Mouse (Mus musculus): ENCODE results near the gene Csrp1.

Csrp1 gene

DNA sequence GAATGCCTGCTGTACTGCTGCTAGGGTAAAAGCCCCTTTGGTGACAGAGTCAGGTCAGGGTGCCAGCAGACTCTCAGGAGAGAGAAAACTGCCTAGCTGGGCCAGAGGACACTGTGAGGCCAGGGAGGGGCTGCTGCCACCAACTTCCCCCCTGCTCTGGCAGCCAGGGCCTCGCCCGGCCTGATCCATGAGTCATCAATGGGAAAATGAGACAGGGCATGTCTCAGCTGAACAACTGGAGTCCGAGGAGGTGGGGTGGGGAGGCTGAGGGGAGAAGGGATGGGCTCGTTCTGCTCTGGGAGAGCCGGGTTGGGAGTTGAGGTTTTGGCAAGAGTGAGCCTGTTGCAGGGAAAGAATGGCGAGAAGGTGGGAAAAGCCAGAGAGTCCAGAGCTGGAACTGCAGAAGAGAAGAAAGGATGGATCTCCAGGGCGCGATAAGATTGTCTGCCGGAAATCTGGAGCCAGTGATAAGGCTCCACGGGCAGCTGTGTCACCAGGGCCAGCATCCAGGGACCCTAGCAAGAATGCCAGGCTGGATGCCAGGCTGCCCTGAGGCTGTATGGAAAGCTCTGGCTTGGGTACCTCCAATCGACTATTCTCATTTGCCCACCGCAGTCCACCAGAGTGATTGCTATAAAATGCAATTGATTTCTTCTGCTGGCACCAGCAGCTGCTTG lies 51.2 kb downstream of the Csrp1 start:
- DNase-seq (ENCODE audit: low spot score in 2 of 2), result no peak

- no peak for DNase-seq (ENCODE audit: low spot score in 2 of 2)
Observed at GRCm38 (mm10) chr1:135771573-135771970, 51.7 kb downstream of the Csrp1 start.

DNA sequence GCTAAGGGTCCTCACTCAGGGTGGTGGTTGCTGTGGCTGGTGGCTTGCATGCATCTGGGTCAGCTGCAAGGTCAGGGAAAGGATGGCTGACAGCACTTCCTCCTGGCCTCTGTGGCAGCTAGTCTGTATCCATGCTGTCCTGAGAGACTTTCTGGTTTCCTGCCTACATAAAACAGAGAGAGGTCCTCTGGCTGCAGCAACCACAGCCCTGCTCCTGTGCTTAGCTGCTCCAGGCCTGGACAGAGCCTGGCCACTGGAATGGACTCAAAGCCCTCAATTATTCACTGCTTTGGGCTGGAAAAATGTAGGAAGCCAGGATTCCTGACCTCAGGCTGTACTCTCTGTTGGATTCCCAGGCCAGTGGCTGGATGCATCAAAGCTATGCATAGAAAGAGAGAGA lies 56.7 kb downstream of the Csrp1 start:
- DNase-seq (ENCODE audit: low spot score in 2 of 2), result no peak

GRCm38 (mm10) chr1:135777046-135777445 lies 57.2 kb downstream of the Csrp1 start:
- no peak for DNase-seq (ENCODE audit: low spot score in 2 of 2)

- DNase-seq (ENCODE audit: low spot score in 2 of 2), result no peak
Observed at GRCm38 (mm10) chr1:135778780-135779535, 59.1 kb downstream of the Csrp1 start, which contains the start of gene Tnni1. Tnni1 (plus strand) TSS chr1:135779434.

DNA sequence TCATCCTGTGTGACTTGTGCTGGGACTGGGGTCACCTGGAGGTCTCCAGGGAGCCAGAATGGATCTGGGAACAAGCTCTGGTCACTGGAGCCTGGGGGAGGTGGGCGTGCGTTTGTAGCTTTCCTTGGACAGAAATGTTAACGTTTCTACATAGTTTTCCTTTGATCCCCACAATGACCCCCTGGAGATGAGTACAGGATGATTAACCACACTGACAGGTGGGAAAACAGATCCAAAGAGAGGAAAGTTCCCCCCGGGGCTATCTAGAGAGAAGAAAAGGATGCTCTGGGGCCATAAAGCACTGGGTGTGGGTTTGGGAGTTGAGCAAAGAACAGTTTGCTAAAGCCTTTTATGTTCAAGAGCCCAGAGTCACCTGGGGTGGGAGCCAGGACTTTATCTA lies 60.8 kb downstream of the Csrp1 start:
- DNase-seq (ENCODE audit: low spot score in 2 of 2), result no peak

GRCm38 (mm10) chr1:135781220-135781619 lies 61.4 kb downstream of the Csrp1 start:
- peak; percentile 52 to 84 for DNase-seq (ENCODE audit: low spot score in 2 of 2)

DNA sequence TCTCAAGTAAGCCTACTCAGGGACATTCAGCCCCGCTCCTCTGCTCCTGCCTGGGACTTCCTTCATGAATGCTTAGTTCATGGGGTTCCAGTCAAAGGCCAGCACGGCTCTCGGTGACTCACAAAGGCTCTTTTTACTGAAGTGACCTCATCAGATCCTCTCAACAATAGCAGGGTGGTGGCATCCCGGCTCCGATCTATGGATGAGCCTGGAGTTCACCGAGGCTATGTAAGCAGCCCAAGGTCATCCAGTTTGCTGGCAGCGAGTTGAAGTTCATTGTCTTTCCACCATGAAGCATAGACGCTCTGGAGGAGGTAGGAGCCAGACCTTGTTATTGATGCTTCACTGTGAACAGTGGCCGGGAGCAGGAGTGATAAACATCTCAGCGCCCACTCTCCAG lies 63.0 kb downstream of the Csrp1 start:
- no peak for DNase-seq (ENCODE audit: low spot score in 2 of 2)

- DNase-seq (ENCODE audit: low spot score in 2 of 2), result peak; percentile 71 to 90
Observed at GRCm38 (mm10) chr1:135787799-135788198, 67.9 kb downstream of the Csrp1 start.

GRCm38 (mm10) chr1:135788708-135789107 lies 68.8 kb downstream of the Csrp1 start:
- DNase-seq (ENCODE audit: low spot score in 2 of 2), result no peak

DNA sequence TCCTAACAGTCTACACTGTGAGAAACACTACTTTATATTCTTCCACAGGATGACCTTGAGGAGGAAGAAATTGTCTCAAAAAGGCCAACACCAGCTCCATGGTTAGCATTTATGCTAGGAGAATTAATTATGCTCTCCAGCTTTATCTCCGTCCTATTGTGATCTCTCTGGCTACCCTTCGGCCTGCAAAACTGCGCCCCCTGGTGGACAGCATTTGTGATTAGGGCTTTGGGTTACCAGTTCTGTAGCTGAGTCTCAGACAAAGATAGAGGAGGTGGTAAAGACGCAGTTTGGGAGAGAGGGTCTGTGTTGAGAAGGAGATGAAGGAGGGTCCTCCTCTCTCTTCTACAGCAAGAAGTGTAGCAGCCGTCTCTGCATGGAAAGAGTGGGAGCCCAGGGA lies 70.0 kb downstream of the Csrp1 start:
- DNase-seq (ENCODE audit: low spot score in 2 of 2), result peak; percentile 65 to 92

- no peak for DNase-seq (ENCODE audit: low spot score in 2 of 2)
Observed at GRCm38 (mm10) chr1:135792143-135792939, 72.5 kb downstream of the Csrp1 start.

- no peak for DNase-seq (ENCODE audit: low spot score in 2 of 2)
Observed at GRCm38 (mm10) chr1:135793370-135794215, 73.7 kb downstream of the Csrp1 start.

GRCm38 (mm10) chr1:135794216-135795134 lies 74.6 kb downstream of the Csrp1 start:
- DNase-seq (ENCODE audit: low spot score in 2 of 2), result no peak

GRCm38 (mm10) chr1:135798492-135798891 lies 78.6 kb downstream of the Csrp1 start:
- DNase-seq (ENCODE audit: low spot score in 2 of 2), result no peak

GRCm38 (mm10) chr1:135799109-135799627 lies 79.3 kb downstream of the Csrp1 start:
- DNase-seq (ENCODE audit: low spot score in 2 of 2), result no peak

GRCm38 (mm10) chr1:135800192-135800950 lies 80.5 kb downstream of the Csrp1 start:
- no peak for DNase-seq (ENCODE audit: low spot score in 2 of 2)
